Mouse (Mus musculus) embryonic facial prominence, embryonic 12.5 days (tissue): Measurements from ENCODE around the gene U2af1. TPM values are rescaled to one million over a fixed set of nuclear protein-coding genes. Genes with fewer than 3 reads are reported as not detected.
"Not testable (repeated sequence)": the region's sequence is repeated elsewhere in the genome, so short reads cannot be mapped to it uniquely, and the experiment has no call there.

Experiments
- ATAC-seq: fragments of 200-750 bp; cut with Nextera tagmentation; 2 replicates; pipeline ENCODE4 v1.8.0; 2017; ENCODE audit not compliant: insufficient number of reproducible peaks, insufficient read depth, low FRiP score, low TSS enrichment
- H3K27ac ChIP-seq: fragments of 300-500 bp; sonication (generic); 2 replicates; pipeline ENCODE4 v1.5.1; 2016; ENCODE audit warnings: mild to moderate bottlenecking
- H3K27me3 ChIP-seq: fragments of 300-500 bp; sonication (generic); 2 replicates; pipeline ENCODE4 v1.6.1; 2016; ENCODE audit warnings: mild to moderate bottlenecking, moderate library complexity
- H3K36me3 ChIP-seq: fragments of 300-500 bp; sonication (generic); 2 replicates; pipeline ENCODE4 v1.6.1; 2016; ENCODE audit warnings: mild to moderate bottlenecking
- H3K4me1 ChIP-seq: fragments of 300-500 bp; sonication (generic); 2 replicates; pipeline ENCODE4 v1.6.1; 2016
- H3K4me2 ChIP-seq: fragments of 300-500 bp; sonication (generic); replicated peaks from 2 replicates; pipeline ENCODE4 v1.6.1; 2016; ENCODE audit warnings: mild to moderate bottlenecking, moderate library complexity
- H3K4me3 ChIP-seq: fragments of 300-500 bp; sonication (generic); 2 replicates; pipeline ENCODE4 v1.5.1; 2016; ENCODE audit warnings: mild to moderate bottlenecking
- H3K9ac ChIP-seq: fragments of 300-500 bp; sonication (generic); 2 replicates; pipeline ENCODE4 v1.6.1; 2016; ENCODE audit warnings: mild to moderate bottlenecking, moderate library complexity
- H3K9me3 ChIP-seq: fragments of 300-500 bp; sonication (generic); 2 replicates; pipeline ENCODE4 v1.6.1; 2016; ENCODE audit warnings: mild to moderate bottlenecking, moderate library complexity
- WGBS: fragments of 180-500 bp; shearing (Covaris S2); methylation state at CpG from one replicate; pipeline ENCODE4 v1.1.7; 2016; 5-methylcytosine and 5-hydroxymethylcytosine counted together
- polyA plus RNA-seq: library from polyadenylated mRNA; unstranded; fragments of >200 nt; fragmentation: Nextera tagmentation; extraction: Ambion mirVana; gene quantifications from 2 replicates; pipeline ENCODE4 v1.2.1, GENCODE M21; 2016

The U2af1 gene
- polyA plus RNA-seq, 1 experiment from 2014 or later, result 378 TPM

DNA sequence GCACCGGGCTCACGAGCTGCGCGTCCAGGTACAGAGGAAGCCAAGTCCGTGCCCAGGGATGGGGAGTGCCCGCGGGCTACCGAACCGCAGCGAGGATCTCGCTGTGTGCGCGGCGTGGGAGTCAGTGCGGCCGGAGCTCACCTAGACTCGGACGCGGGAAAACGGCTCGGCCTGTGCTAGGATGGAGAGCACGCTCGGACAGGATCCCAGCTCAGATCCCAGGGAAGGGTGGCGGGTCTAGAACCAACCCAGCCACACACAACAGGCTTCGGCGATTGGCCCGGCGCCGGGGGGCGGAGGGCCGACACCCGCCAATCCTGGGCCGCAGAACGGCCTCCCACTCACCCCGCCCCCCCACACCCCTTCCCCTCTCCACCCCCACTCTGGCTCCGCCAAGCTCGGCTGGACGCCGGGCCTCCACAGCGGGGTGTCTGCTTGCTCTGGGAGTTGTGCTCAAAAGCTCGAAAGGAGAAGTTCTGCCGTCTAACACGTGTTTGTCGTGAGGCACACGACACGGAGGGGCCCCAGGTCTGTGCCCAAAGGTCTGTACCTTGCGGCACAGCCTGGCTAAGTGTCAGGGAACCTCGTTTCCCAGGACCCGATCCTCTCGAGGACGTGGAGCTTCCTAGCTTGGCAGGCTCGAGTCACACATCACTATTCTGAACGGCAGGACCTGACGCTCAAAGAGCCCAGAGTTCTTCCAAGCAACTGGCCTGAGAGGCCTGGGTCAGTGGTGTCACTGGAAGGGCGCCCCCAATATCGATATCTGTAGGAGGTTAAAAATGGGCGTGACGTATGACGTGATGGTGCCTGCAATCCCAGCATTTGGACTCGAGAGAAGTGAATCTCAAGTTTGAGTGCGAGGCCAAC, 21.5 kb downstream of the U2af1 start, which contains the start of gene Cbs:
Gene Cbs (minus strand): TSS at position 297 of the 870 bp plus-strand sequence.
- H3K36me3 ChIP-seq, result no peaks in the 10 kb centered on the region
- no peak within 1 kb of the TSS for H3K27ac ChIP-seq
- peaks cover 6% of the 10 kb centered on the region; the same call in 1 of the 2 replicates for H3K4me1 ChIP-seq
- peak; percentile 95 for ATAC-seq
- peak within 1 kb of the TSS; percentile 44 for H3K9ac ChIP-seq
- H3K9me3 ChIP-seq, result no peaks in the 10 kb centered on the region
- peaks cover 18% of the 10 kb centered on the region for H3K27me3 ChIP-seq
- WGBS, result 1% methylated on average over 59 of the region's 61 CpGs
- H3K4me3 ChIP-seq, result peak within 1 kb of the TSS; percentile 50
- peak within 1 kb of the TSS; percentile 92 for H3K4me2 ChIP-seq

DNA sequence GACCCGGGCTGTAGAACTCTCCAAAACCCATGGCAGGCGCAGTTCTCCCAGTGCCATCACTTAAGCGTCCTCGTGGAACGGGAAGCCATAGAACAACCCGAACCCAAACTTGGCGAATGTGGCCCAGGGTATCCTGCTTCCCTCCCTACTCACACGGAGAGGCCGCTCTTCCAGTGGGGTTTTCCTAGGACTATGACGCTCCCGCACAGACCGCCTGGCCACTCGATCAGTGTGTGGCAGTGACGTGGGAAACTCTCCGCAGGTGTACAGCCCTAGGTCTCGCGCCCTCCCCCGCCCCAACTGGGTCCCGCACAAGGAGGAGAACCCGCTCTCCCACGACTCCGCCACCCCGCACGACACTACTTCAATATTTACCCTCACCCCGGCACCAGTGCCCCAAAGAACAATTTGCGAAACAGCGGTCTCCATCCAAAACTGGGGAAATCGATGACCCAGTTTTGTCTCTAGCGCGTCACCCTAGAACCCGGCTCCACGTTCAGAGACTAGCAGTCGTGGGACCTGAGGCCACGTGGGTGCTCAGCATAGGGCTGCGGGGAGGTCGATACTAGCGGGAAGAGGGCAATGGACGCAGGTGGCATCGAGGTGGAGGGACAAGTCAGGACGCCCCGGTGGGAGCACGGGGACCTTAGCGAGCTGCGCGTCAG, 22.3 kb downstream of the U2af1 start:
- Histone ChIP-seq H3K9ac (peak overlapping the region; percentile 44; the same call in 1 of the 2 replicates), H3K4me2 (peak overlapping the region; percentile 92), H3K27me3 (peaks cover 18% of the 10 kb centered on the region), H3K4me3 (peak overlapping the region; percentile 50), H3K36me3 (no peaks in the 10 kb centered on the region), H3K27ac (no peak overlapping the region), H3K9me3 (no peaks in the 10 kb centered on the region), H3K4me1 (peaks cover 6% of the 10 kb centered on the region; the same call in 1 of the 2 replicates)
- ATAC-seq, result peak; percentile 38; the same call in 1 of the 2 replicates
- WGBS, result 5% methylated on average over 45 of the region's 45 CpGs

DNA sequence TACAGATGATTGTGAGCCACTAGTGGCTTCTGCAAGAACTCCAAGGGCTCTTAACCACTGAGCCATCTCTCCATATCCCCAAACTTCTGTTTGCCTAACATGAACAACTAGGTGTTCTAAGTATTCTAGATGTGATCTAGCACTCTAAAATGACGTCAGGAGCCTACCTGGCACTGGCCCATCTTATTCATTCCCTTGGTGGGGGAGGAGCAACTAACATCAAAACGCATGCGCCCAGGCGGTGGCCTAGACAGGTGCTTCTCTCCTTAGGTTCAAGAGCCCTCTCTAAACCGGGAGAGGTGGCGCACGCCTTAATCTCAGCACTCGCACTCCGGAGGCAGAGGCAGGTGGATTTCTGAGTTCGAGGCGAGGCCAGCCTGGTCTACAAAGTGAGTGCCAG, 22.9 kb downstream of the U2af1 start:
- Histone ChIP-seq H3K36me3 (no peaks in the 10 kb centered on the region), H3K27ac (no peak overlapping the region), H3K27me3 (peaks cover 18% of the 10 kb centered on the region), H3K4me2 (0 out of 2 replicates have a peak overlapping the region, but pooled peaks have one; percentile 92), H3K4me3 (peak overlapping the region; percentile 50; the same call in 1 of the 2 replicates), H3K9me3 (no peaks in the 10 kb centered on the region), H3K9ac (no peak overlapping the region), H3K4me1 (peaks cover 6% of the 10 kb centered on the region; the same call in 1 of the 2 replicates)
- no peak for ATAC-seq
- 57% methylated on average over 11 of the region's 11 CpGs for WGBS

DNA sequence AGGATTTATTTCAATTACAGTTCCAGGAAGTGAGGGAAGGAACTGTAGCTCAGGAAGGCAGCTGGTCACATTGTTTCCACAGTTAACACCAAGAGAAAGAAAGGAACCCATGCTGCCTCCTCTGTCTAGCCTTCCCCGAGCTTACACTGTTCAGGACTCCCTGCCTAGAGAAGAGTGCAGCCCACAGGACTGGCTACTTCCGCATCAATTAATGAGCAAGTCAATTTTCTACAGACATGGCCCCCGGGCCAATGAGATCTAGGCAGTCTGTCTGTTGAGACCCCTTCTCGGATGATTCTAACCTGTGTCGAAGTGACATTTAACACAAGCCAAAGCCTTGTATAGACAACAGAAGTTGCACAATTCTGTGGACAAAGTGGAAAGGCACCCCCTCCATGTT, 23.8 kb downstream of the U2af1 start:
- ATAC-seq, result no peak
- peaks cover 18% of the 10 kb centered on the region for H3K27me3 ChIP-seq
- peaks cover 6% of the 10 kb centered on the region; the same call in 1 of the 2 replicates for H3K4me1 ChIP-seq
- H3K9me3 ChIP-seq, result no peaks in the 10 kb centered on the region
- WGBS, result 72% methylated on average over 5 of the region's 5 CpGs
- no peak overlapping the region for H3K4me3 ChIP-seq
- H3K4me2 ChIP-seq, result no peak overlapping the region
- H3K36me3 ChIP-seq, result no peaks in the 10 kb centered on the region
- no peak overlapping the region for H3K27ac ChIP-seq
- H3K9ac ChIP-seq, result no peak overlapping the region

DNA sequence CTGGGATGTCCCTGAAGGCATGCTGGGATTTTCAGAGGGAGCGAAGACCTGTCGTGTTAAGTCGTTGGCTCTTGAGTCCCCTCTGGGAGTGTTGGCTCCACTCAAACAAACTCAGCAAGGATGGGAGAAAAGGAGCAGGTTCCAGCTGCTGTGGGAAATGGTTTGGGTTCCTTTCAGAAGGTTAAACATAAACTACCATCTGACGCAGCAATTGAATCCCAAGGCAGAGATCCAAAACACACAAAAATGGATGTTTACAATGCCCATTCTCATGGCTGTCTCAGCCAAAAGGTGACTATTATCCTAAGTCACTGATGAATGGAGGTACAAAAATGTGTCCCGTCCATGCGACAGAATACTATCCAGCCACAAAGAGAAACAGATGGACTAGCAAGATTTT, 25.7 kb downstream of the U2af1 start:
- H3K4me3 ChIP-seq, result no peak overlapping the region
- no peaks in the 10 kb centered on the region for H3K9me3 ChIP-seq
- H3K4me1 ChIP-seq, result peaks cover 6% of the 10 kb centered on the region; the same call in 1 of the 2 replicates
- no peak for ATAC-seq
- H3K36me3 ChIP-seq, result no peaks in the 10 kb centered on the region
- H3K27ac ChIP-seq, result no peak overlapping the region
- WGBS, result 80% methylated on average over 6 of the region's 6 CpGs
- no peak overlapping the region for H3K4me2 ChIP-seq
- H3K9ac ChIP-seq, result no peak overlapping the region
- H3K27me3 ChIP-seq, result peaks cover 18% of the 10 kb centered on the region

DNA sequence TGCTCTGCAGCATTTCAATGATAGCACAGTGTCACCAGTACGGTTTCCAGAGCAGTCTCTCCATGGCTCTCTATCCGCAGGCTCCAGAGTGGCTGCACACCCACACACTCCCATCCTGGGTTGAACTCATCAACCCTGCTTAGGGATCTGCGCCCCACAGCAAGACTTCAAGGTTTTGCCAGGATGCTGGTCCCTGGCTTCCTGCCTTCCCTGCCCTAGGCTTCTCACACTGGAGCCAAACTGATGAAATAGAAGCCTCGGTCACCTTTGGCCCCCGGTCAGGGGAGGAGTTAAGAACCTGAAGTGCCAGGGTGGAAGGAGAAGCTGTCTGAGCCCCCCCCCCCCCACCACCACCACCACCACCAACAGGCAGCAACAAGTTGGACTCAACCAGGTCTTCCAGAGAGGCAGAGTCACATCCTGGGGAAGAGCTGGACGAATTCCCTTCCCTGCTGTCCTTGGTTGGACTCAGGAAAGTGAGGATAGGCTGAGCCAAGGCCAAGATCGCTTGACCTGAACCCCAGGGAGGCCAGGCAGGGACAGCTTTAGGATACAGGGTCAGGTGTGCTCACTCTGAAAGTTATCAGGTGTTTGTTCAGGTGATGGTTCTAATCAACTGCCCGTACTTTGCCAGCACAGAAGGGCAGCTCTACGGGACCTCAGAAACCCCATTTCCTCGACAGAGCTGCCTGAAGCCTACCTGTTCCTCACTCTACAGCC, 27.5 kb downstream of the U2af1 start:
- no peak overlapping the region for H3K4me3 ChIP-seq
- no peak overlapping the region for H3K4me2 ChIP-seq
- H3K27ac ChIP-seq, result no peak overlapping the region
- H3K9me3 ChIP-seq, result no peaks in the 10 kb centered on the region
- H3K4me1 ChIP-seq, result peaks cover under 1% of the 10 kb centered on the region; the same call in 1 of the 2 replicates
- no peaks in the 10 kb centered on the region for H3K36me3 ChIP-seq
- ATAC-seq, result no peak
- 73% methylated on average over 10 of the region's 10 CpGs for WGBS
- no peak overlapping the region for H3K9ac ChIP-seq
- peaks cover 10% of the 10 kb centered on the region for H3K27me3 ChIP-seq

DNA sequence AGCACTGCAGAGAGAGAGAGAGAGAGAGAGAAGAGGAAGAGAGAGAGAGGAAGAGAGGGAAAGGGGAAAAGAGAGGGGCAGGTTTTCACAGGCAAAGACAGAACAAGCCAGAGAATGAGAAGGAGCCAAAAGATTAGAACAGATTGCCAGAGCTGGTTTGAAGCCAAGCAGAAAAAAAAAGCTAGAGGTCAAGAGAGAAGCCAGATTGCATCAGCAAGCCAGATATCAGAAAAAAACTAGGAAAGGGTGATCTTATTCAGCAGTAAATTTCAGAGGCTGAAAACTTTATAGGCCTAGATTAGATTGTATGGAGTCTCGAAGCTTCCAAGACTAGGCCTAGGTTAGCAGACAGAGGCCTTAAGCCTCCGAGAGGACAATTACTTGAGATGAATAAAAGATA, 30.7 kb downstream of the U2af1 start:
- Histone ChIP-seq H3K27me3 (no peaks in the 10 kb centered on the region), H3K27ac (no peak overlapping the region), H3K9ac (no peak overlapping the region), H3K4me1 (no peaks in the 10 kb centered on the region), H3K4me2 (no peak overlapping the region), H3K36me3 (no peaks in the 10 kb centered on the region), H3K9me3 (no peaks in the 10 kb centered on the region), H3K4me3 (no peak overlapping the region)
- 92% methylated on average over 2 of the region's 2 CpGs for WGBS
- ATAC-seq, result no peak

DNA sequence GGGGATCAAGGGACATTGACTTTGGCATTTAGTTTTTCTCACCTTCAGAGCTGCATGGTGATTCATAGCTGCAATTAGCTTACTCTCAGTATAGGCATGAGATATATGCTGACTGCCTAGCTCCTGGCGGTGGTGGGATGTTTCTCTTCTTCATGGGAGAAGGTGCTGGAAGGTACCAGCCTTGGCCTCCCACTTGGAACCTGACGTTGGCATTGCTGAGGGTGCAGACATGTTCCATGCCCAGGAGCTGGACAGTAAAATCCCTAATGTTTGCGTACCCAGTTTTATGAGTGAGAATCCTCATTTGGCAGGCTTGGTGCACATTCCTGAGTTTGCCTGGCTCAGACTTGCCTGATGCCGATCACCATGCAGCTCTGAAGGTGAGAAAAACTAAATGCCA, 35.6 kb downstream of the U2af1 start:
- 87% methylated on average over 4 of the region's 4 CpGs for WGBS

DNA sequence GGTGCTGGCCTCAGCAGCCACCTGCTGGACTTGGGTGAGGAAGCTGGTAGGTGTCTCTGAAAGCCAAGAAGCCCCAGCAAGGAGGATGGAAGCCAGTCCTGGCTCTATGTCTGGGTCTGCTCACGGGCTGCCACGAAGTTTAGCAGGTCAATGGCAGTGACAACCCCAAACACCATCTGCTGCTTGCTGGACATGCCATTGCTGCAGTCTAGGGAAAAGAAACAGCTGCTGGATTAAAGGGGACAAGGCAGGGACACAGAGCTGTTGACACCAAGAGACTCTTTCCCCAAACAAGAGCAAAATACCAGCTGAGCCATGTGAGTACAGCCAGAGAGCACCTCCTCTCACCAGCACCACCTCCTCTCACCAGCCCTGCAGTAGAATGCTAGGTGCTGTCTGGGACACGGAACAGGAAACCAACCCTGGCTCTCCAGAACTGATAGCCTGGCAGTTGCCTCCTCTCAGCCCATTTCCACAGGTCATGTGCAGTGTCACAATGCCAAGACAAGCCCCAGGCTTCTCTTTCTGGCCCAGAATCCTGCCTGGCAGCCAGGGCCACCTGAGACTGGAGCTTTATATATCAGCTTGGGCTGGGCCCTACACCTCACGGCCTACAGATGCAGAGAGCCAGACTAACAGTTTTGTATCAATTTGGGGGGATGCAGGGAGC, 45.5 kb downstream of the U2af1 start:
- Histone ChIP-seq H3K4me1 (no peaks in the 10 kb centered on the region), H3K4me2 (no peak overlapping the region), H3K9me3 (no peaks in the 10 kb centered on the region), H3K4me3 (no peak overlapping the region), H3K36me3 (no peaks in the 10 kb centered on the region), H3K27me3 (no peaks in the 10 kb centered on the region), H3K9ac (no peak overlapping the region), H3K27ac (no peak overlapping the region)
- ATAC-seq, result no peak
- 78% methylated on average over 4 of the region's 4 CpGs for WGBS

More for the DNA sequence above, 35.6 kb downstream of the U2af1 start:
- H3K36me3 ChIP-seq, result no peaks in the 10 kb centered on the region
- H3K9me3 ChIP-seq, result no peaks in the 10 kb centered on the region
- H3K9ac ChIP-seq, result no peak overlapping the region
- H3K4me3 ChIP-seq, result no peak overlapping the region
- no peak overlapping the region for H3K4me2 ChIP-seq
- H3K27ac ChIP-seq, result no peak overlapping the region
- H3K4me1 ChIP-seq, result no peaks in the 10 kb centered on the region
- H3K27me3 ChIP-seq, result no peaks in the 10 kb centered on the region
- ATAC-seq, result no peak

DNA sequence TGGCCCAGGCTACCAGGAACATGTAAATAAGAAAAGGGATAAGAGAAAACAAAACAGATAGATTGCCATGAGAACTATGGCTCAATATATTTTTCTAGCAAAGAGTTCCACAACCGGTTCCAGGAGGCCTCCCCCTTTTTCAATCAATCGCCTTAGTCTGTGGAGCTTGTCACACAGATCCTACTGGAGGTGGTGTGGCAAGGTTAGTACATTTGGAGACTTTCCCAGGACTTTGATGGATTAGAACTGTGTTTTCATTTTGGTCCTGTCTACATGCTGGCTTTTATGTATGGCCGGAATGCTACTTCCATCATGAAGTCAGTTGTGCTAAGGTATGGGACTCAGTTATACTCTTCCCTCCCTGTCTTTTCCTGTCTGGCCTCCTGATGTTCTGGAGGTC, 48.8 kb downstream of the U2af1 start:
- ATAC-seq, result no peak
- WGBS, result 91% methylated on average over 3 of the region's 3 CpGs
- Histone ChIP-seq H3K36me3 (peaks cover 4% of the 10 kb centered on the region; the same call in 1 of the 2 replicates), H3K4me1 (no peaks in the 10 kb centered on the region), H3K4me3 (no peak overlapping the region), H3K9ac (no peak overlapping the region), H3K27ac (no peak overlapping the region), H3K4me2 (no peak overlapping the region), H3K9me3 (no peaks in the 10 kb centered on the region), H3K27me3 (no peaks in the 10 kb centered on the region)

DNA sequence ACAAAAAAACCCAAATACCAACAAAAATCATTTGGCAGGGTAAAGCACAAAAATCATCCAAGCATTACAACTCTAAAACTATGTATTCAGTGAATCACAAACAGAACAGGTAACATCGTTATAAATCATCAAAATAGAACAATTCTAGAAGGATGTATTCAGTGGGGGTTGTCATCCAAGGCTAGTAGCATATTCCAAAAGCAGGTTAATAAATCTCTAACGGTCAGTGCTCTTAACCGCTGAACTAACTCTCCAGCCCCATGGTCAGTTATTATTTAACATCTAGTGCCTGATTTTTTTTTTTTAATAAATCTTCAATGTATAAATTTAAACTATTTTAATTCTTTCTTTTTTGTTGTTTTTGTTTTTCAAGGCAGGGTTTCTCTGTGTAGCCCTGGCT, 49.5 kb downstream of the U2af1 start:
- not testable (repeated sequence) for ATAC-seq, H3K4me1 ChIP-seq, H3K4me3 ChIP-seq, H3K9me3 ChIP-seq, H3K4me2 ChIP-seq, H3K9ac ChIP-seq, H3K27ac ChIP-seq, H3K27me3 ChIP-seq
- peaks cover 11% of the 10 kb centered on the region for H3K36me3 ChIP-seq
- 90% methylated on average over 3 of the region's 3 CpGs for WGBS
